Mouse (Mus musculus) hindbrain, postnatal 0 days (tissue): Measurements from ENCODE around the gene RPS10-NUDT3. TPM values are rescaled to one million over a fixed set of nuclear protein-coding genes. Genes with fewer than 3 reads are reported as not detected.

Experiments
- ATAC-seq: fragments of 200-750 bp; cut with Nextera tagmentation; 2 replicates; pipeline ENCODE4 v1.8.0; 2017; ENCODE audit warnings: mild to moderate bottlenecking, moderate TSS enrichment, moderate library complexity
- DNase-seq: peaks from one replicate; pipeline ENCODE4 v3.0.0-alpha.2; 2015; ENCODE audit warnings: low spot score
- H3K27ac ChIP-seq: fragments of 300-500 bp; sonication (generic); 2 replicates; pipeline ENCODE4 v1.5.1; 2014; ENCODE audit warnings: mild to moderate bottlenecking
- H3K27me3 ChIP-seq: fragments of 300-500 bp; sonication (generic); 2 replicates; pipeline ENCODE4 v1.6.1; 2014; ENCODE audit warnings: low read length, mixed read lengths; ENCODE audit not compliant: insufficient read depth
- H3K36me3 ChIP-seq: fragments of 300-500 bp; sonication (generic); 2 replicates; pipeline ENCODE4 v1.6.1; 2014; ENCODE audit warnings: low read length, mixed read lengths; ENCODE audit not compliant: insufficient read depth
- H3K4me1 ChIP-seq: fragments of 300-500 bp; sonication (generic); 2 replicates; pipeline ENCODE4 v1.6.1; 2014; ENCODE audit warnings: antibody characterized with exemption, low read length, mixed read lengths; ENCODE audit not compliant: insufficient read depth
- H3K4me2 ChIP-seq: fragments of 300-500 bp; sonication (generic); 2 replicates; pipeline ENCODE4 v1.6.1; 2014; ENCODE audit warnings: low read depth, mild to moderate bottlenecking, low read length, moderate library complexity, mixed read lengths
- H3K4me3 ChIP-seq: fragments of 300-500 bp; sonication (generic); 2 replicates; pipeline ENCODE4 v1.5.1; 2014; ENCODE audit warnings: low read length
- H3K9ac ChIP-seq: fragments of 300-500 bp; sonication (generic); replicated peaks from 2 replicates; pipeline ENCODE4 v1.6.1; 2014; ENCODE audit warnings: mild to moderate bottlenecking, low read length, moderate library complexity, mixed read lengths
- H3K9me3 ChIP-seq: fragments of 300-500 bp; sonication (generic); 2 replicates; pipeline ENCODE4 v1.6.1; 2016; ENCODE audit warnings: low read length, mixed read lengths
- CTCF ChIP-seq: IDR thresholded peaks from 2 replicates; pipeline ENCODE4 v1.5.1; 2016; ENCODE audit warnings: antibody characterized with exemption, control low read depth, low read depth
- WGBS: fragments of 180-500 bp; shearing (Covaris S2); extraction: QIAGEN DNeasy Blood & Tissue Kit; methylation state at CpG from one replicate; pipeline ENCODE4 v1.1.7; 2014; 5-methylcytosine and 5-hydroxymethylcytosine counted together
- polyA plus RNA-seq: library from polyadenylated mRNA; unstranded; fragments of >200 nt; fragmentation: Nextera tagmentation; extraction: Ambion mirVana; gene quantifications from 2 replicates; pipeline ENCODE4 v1.2.1, GENCODE M21; 2015
- total RNA-seq: library from RNA; depleted of rRNA; stranded (reverse); fragments of >200 nt; gene quantifications from 2 replicates; pipeline ENCODE4 v1.2.3, GENCODE M21; 2014

Gene RPS10-NUDT3
- total and polyA plus RNA-seq, 2 experiments from 2014 or later = not detected

- no peaks in the 10 kb centered on the region for H3K27me3 ChIP-seq
- no peaks in the 10 kb centered on the region for H3K9me3 ChIP-seq
- TF ChIP-seq CTCF = no peak
- ATAC-seq (no peak), DNase-seq (no peak)
- no peaks in the 10 kb centered on the region for H3K36me3 ChIP-seq
- H3K4me1 ChIP-seq = peaks cover 8% of the 10 kb centered on the region; the same call in 1 of the 2 replicates
- no peak overlapping the region for H3K9ac ChIP-seq
- no peak overlapping the region for H3K27ac ChIP-seq
- no peak overlapping the region for H3K4me3 ChIP-seq
- no peak overlapping the region for H3K4me2 ChIP-seq
- 72% methylated on average over 10 of the region's 10 CpGs for WGBS
Measured at GRCm38 (mm10) chr17:27653253-27653959, 18.4 kb upstream of the RPS10-NUDT3 start.

- Histone ChIP-seq H3K36me3 (no peaks in the 10 kb centered on the region), H3K4me3 (no peak overlapping the region), H3K4me2 (no peak overlapping the region), H3K27me3 (no peaks in the 10 kb centered on the region), H3K9me3 (no peaks in the 10 kb centered on the region), H3K9ac (no peak overlapping the region), H3K4me1 (0 out of 2 replicates have a peak, but pooled peaks cover 8% of the 10 kb centered on the region), H3K27ac (no peak overlapping the region)
- 86% methylated on average over 23 of the region's 23 CpGs for WGBS
- DNase-seq (no peak), ATAC-seq (no peak)
- TF ChIP-seq CTCF = no peak
Measured at GRCm38 (mm10) chr17:27652046-27652790, 17.2 kb upstream of the RPS10-NUDT3 start.

- DNase-seq (no peak), ATAC-seq (no peak)
- Histone ChIP-seq H3K9me3 (no peaks in the 10 kb centered on the region), H3K9ac (no peak overlapping the region), H3K27ac (no peak overlapping the region), H3K4me2 (no peak overlapping the region), H3K4me1 (0 out of 2 replicates have a peak, but pooled peaks cover 4% of the 10 kb centered on the region), H3K27me3 (no peaks in the 10 kb centered on the region), H3K36me3 (no peaks in the 10 kb centered on the region), H3K4me3 (no peak overlapping the region)
- no peak for TF ChIP-seq CTCF
- 80% methylated on average over 13 of the region's 13 CpGs for whole genome bisulfite sequencing
Measured at GRCm38 (mm10) chr17:27650586-27650985, 15.6 kb upstream of the RPS10-NUDT3 start.

- no peaks in the 10 kb centered on the region for H3K36me3 ChIP-seq
- H3K27me3 ChIP-seq = no peaks in the 10 kb centered on the region
- no peak overlapping the region for H3K4me2 ChIP-seq
- no peak overlapping the region for H3K27ac ChIP-seq
- H3K4me1 ChIP-seq = 0 out of 2 replicates have a peak, but pooled peaks cover 4% of the 10 kb centered on the region
- peak; percentile 64 for TF ChIP-seq CTCF
- DNase-seq (peak; percentile 33), ATAC-seq (no peak)
- no peak overlapping the region for H3K4me3 ChIP-seq
- WGBS = 10% methylated on average over 12 of the region's 12 CpGs
- H3K9me3 ChIP-seq = no peaks in the 10 kb centered on the region
- H3K9ac ChIP-seq = no peak overlapping the region
Measured at GRCm38 (mm10) chr17:27650160-27650559, 15.1 kb upstream of the RPS10-NUDT3 start.

GRCm38 (mm10) chr17:27645807-27646206 is 10.8 kb upstream of the RPS10-NUDT3 start:
- no peaks in the 10 kb centered on the region for H3K27me3 ChIP-seq
- H3K9ac ChIP-seq = no peak overlapping the region
- H3K4me3 ChIP-seq = no peak overlapping the region
- H3K27ac ChIP-seq = no peak overlapping the region
- no peak for TF ChIP-seq CTCF
- H3K36me3 ChIP-seq = no peaks in the 10 kb centered on the region
- H3K4me1 ChIP-seq = no peaks in the 10 kb centered on the region
- H3K9me3 ChIP-seq = no peaks in the 10 kb centered on the region
- ATAC-seq (no peak), DNase-seq (no peak)
- no peak overlapping the region for H3K4me2 ChIP-seq
- WGBS = 33% methylated on average over 7 of the region's 7 CpGs

GRCm38 (mm10) chr17:27644572-27644971 is 9.6 kb upstream of the RPS10-NUDT3 start:
- WGBS = 41% methylated on average over 2 of the region's 2 CpGs
- Histone ChIP-seq H3K4me2 (no peak overlapping the region), H3K4me3 (no peak overlapping the region), H3K9me3 (no peaks in the 10 kb centered on the region), H3K36me3 (no peaks in the 10 kb centered on the region), H3K27me3 (no peaks in the 10 kb centered on the region), H3K27ac (no peak overlapping the region), H3K9ac (no peak overlapping the region), H3K4me1 (no peaks in the 10 kb centered on the region)
- DNase-seq (no peak), ATAC-seq (no peak)
- TF ChIP-seq CTCF = peak; percentile 39
